Mouse (Mus musculus) cerebellum, adult 8-10 months (tissue): Measurements from ENCODE around the gene Atp5d.

Experiments
- DNase-seq: peaks from one replicate; pipeline ENCODE4 v3.0.0; 2022

Gene Atp5d

GRCm38 (mm10) chr10:80141786-80142529 lies 3.5 kb downstream of the Atp5d start:
- DNase-seq = peak; percentile 91

GRCm38 (mm10) chr10:80142530-80142925 lies 4.1 kb downstream of the Atp5d start:
- no peak for DNase-seq

GRCm38 (mm10) chr10:80143664-80144063 lies 5.2 kb downstream of the Atp5d start:
- DNase-seq = peak; percentile 47

GRCm38 (mm10) chr10:80144159-80144558 lies 5.7 kb downstream of the Atp5d start:
- DNase-seq = peak; percentile 37

GRCm38 (mm10) chr10:80144864-80145838 lies 6.7 kb downstream of the Atp5d start:
- peak; percentile 84 for DNase-seq

GRCm38 (mm10) chr10:80145896-80146295 lies 7.5 kb downstream of the Atp5d start:
- DNase-seq = peak; percentile 66

- DNase-seq = peak; percentile 50
Measured at GRCm38 (mm10) chr10:80146568-80147011, 8.2 kb downstream of the Atp5d start.

- peak; percentile 51 for DNase-seq
Measured at GRCm38 (mm10) chr10:80147146-80147718, 8.8 kb downstream of the Atp5d start.

GRCm38 (mm10) chr10:80147719-80148601 lies 9.5 kb downstream of the Atp5d start, which contains the start of gene Midn:
Midn (plus strand) TSS chr10:80148272.
- DNase-seq = peak; percentile 79

GRCm38 (mm10) chr10:80148610-80149290 lies 10.3 kb downstream of the Atp5d start:
- peak; percentile 96 for DNase-seq

GRCm38 (mm10) chr10:80149291-80150225 lies 11.1 kb downstream of the Atp5d start:
- DNase-seq = peak; percentile 94

- peak; percentile 75 for DNase-seq
Measured at GRCm38 (mm10) chr10:80150226-80151210, 12.1 kb downstream of the Atp5d start.

GRCm38 (mm10) chr10:80151211-80152034 lies 13.0 kb downstream of the Atp5d start:
- peak; percentile 62 for DNase-seq

- DNase-seq = no peak
Measured at GRCm38 (mm10) chr10:80152071-80152872, 13.8 kb downstream of the Atp5d start.

- DNase-seq = no peak
Measured at GRCm38 (mm10) chr10:80152873-80153260, 14.4 kb downstream of the Atp5d start.

GRCm38 (mm10) chr10:80153713-80154112 lies 15.3 kb downstream of the Atp5d start:
- DNase-seq = no peak

GRCm38 (mm10) chr10:80154384-80154783 lies 16.0 kb downstream of the Atp5d start:
- DNase-seq = no peak
